Mouse (Mus musculus) B cell, adult 2 months (primary cell): ENCODE results near the gene Abhd17a.

ENCODE experiments used
- DNase-seq, 2 experiments: peaks; one replicate each; pipeline ENCODE4 v3.0.0; 2022

Gene Abhd17a

DNA sequence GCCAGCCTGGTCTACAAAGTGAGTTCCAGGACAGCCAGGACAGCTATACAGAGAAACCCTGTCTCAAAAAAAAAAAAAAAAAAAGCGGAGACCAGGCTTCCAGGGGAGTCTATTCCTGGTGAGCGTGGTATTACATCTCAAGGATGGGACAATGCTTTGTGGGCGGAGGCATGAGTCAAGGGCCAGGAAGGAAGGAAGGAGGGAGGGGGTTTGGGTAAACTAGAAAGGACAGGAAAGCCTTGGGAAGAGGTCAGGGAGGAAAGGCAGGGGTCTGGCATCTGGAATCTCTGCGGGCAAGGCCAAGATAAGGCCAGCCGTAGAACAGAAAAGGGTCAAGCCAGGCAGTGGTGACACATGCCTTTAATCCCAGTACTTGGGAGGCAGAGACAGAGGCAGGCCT, 50.6 kb downstream of the Abhd17a start:
- no peak for DNase-seq

DNA sequence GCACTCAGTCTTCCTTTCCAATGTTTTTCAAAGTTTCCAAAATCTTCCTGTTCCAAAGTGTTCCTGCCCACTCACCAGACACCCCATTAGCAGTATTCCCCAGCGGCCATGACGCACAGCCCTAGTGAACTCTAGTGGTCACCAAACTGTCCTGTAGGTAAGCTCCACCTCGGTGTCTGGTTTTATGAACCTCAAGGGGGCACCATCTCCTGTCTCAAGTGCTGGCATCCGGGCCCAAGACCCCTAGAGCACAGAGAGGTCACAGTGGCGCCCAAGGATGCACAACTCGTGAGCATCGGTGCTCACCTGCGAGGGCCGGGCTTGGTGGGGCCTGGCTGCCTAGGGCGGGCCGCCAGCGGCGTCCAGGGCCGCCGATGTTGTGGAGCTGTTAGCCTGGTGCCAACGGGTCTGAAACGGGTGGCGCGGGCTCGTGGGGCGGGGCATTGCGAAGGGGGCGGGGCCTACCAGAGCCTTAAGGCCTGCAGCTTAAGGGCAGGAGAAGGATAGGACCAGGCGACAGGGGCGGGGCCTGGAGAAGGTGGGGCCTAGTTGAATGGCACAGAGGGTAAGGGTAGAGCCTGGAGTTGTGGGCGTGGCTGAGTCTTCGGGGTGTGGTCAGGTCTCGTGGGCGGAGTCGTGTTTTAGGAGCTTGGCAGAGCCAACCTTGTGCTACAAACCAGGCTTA, 51.3 kb downstream of the Abhd17a start, which contains the start of gene Atp8b3:
Gene Atp8b3 (minus strand): TSS at position 415 of the 685 bp plus-strand sequence.
- peak; percentile 96 to 98 for DNase-seq

DNA sequence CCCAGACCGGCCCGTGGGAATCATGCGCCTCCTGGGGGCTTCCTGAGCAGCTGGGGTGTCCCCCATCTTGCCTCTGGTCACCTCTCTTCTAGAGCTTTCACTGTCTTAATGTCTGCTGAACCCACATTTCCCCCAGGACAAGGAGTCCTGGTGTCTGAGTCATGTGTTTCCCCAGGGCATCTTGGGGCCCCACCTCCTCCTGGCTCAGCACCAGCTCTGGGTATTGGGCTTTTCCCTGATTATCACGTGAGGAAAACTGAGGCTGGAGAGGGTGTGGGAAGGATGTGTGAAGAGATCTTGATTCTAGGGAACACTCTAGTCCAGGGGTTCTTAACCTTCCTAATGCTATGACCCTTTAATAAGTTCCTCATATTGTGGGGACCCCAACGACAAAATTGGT, 52.0 kb downstream of the Abhd17a start:
- no peak for DNase-seq

DNA sequence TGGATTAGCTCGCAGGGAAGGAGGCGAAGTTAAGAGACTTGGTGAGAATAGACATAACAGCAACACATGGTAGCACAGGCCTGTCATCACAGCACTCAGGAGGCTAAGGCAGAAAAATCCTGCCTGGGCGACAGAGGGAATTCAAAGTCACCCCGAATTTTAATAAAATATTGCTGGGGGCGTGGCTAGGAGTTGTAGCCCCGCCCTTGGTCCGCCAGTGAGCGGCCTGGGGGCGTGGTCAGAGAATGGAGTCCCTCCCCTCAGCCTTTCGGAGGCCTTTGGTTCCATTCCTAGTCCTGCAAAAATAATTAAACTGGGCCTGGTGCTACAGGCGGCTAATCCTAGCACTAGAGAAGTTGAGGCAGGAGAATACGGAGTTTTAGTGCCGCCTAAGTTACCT, 54.4 kb downstream of the Abhd17a start:
- DNase-seq = peak; percentile 52 to 59

DNA sequence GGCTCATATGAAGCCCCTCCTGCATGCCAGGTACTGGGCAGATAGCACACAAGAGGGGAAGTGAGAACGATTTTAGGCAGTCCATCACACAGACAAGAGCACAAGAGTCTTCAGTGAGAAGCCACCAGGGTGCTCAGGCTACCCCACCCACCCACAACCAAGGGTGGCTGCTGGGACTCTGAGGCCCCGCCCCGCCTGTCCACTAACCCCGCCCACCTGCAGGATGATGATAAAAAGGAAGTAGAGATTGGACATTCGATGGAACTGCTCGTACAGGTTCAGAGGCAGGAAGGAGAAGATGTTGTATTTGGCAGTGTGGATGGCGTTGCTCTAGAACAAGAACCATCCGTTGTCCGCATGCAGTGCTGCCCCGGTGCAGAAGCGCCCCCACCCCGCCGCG, 55.1 kb downstream of the Abhd17a start:
- peak; percentile 82 to 85 for DNase-seq

DNA sequence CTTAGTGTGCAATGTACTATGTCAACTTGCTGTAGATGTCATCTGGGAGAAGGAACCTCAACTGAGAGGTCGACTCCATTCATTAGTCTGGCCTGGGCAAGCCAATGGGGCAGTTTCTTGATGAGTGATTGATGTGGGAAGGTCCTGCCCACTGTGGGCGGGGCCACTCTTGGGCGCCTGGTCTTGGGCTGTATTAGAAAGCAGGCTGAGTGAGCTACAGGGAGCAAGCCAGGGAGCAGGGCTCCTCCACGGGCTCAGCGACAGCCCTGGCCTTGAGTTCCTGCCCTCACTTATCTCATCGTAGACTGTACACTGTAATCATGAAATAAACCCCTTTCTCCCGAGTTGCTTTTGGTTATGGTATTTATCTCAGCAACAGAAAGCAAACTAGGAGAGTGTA, 56.4 kb downstream of the Abhd17a start:
- DNase-seq = no peak
